Mouse (Mus musculus): ENCODE results near the gene Ran. TPM values are rescaled to one million over a fixed set of nuclear protein-coding genes. Genes with fewer than 3 reads are reported as not detected.

Ran gene
- polyA plus RNA-seq, 1 experiment from 2014 or later: 886 TPM

DNA sequence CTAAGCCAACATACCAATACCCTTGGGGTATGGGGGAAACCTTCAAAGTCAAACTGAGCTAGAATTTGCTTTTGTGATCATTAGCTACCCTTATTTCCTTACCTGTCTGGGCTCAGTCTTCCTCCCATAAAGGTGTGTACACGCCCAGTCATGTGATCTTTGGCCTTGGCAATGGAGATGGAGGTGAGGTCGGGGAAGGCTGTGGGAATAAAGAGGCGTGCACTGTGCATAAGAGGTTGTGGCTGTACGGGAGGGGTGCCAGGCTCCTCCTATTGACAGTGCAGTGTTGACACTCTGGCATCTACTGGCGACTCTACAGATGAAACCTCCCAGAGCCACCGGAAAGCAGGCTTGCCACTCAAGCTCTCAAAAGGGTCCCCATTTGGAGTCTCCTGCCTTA, 53.5 kb downstream of the Ran start:
- 81% methylated on average over 6 of the region's 6 CpGs for WGBS
- H3K27me3 ChIP-seq (ENCODE audit: insufficient read depth, poor library complexity, severe bottlenecking): no peaks in the 10 kb centered on the region
- H3K36me3 ChIP-seq: no peaks in the 10 kb centered on the region
- H3K4me1 ChIP-seq (replicated peaks): peaks cover 5% of the 10 kb centered on the region; the same call in 1 of the 2 replicates
- no peaks in the 10 kb centered on the region for H3K9me3 ChIP-seq
- H3K27ac ChIP-seq: no peak overlapping the region
- no peak for DNase-seq (ENCODE audit: low spot score)
- no peak overlapping the region for H3K4me3 ChIP-seq

Other genes starting within 250 kb of the Ran start
- gene Rimbp2, start 66.6 kb upstream of the Ran start, polyA plus RNA-seq (2016; fragmentation: Nextera tagmentation; extraction: Ambion mirVana): 0.98 and 1.3 TPM in 2 replicates
- 25.9 and 26.7 TPM in 2 replicates for gene Stx2, start 11.5 kb upstream of the Ran start, polyA plus RNA-seq (2016; fragmentation: Nextera tagmentation; extraction: Ambion mirVana)
- 0.06 and 0.13 TPM in 2 replicates for gene Adgrd1, start 76.7 kb downstream of the Ran start, polyA plus RNA-seq (2016; fragmentation: Nextera tagmentation; extraction: Ambion mirVana)